Mouse (Mus musculus) embryo, embryonic 9.5 days (tissue): ENCODE measurements at regions not wholly inside any gene's neighbourhood (a gene's known extent, or its start where the extent isn't known, plus 50 kb on each side); places are given as distances from the start of the nearest gene placed in this dataset.
A peak's percentile ranks its signal among the peaks of the same experiment; 100 is the strongest.
"Not testable (repeated sequence)": the region's sequence is repeated elsewhere in the genome, so short reads cannot be mapped to it uniquely, and the experiment has no call there.

ENCODE experiments used
- DNase-seq: peaks from one replicate; pipeline ENCODE4 v3.0.0-alpha.2; 2017; ENCODE audit errors: extremely low spot score

DNA sequence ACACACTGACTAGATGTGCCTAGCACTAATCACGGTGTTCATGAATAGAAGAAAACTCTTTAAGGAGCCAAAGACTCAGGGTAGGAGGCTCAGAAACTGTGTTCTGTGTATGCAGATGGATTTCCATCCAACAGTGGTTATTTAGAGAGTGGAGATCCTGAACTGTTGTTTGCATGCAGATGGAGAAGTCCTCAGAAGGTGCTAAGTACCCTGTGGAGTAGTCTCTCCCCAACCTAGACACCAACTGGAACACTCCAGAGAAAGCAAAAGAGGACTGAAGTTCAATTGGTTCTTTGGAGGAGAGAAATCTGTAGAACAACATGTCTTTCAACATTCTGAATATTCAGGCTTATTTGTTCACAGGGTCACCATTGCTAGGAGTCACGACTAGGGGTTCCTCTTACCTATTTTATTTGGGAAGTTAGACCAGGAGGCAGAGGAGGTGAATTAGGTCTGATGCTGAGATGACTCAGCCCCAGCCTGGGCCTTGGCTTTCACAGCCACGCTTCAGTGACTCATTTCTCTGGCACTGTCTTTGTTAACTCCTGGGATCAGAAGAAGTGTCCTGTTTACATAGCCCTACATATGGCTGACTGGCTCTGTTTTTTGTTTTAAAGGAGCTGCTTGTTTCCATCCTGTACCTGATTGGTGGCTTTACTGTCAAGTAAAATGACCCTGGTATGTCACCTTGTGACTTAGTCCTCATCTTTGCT, 742.0 kb downstream of the Kcna4 start:
- DNase-seq, result peak; percentile 3

GRCm38 (mm10) chr2:108033328-108034182, 743.1 kb downstream of the Kcna4 start:
- DNase-seq, result no peak

DNA sequence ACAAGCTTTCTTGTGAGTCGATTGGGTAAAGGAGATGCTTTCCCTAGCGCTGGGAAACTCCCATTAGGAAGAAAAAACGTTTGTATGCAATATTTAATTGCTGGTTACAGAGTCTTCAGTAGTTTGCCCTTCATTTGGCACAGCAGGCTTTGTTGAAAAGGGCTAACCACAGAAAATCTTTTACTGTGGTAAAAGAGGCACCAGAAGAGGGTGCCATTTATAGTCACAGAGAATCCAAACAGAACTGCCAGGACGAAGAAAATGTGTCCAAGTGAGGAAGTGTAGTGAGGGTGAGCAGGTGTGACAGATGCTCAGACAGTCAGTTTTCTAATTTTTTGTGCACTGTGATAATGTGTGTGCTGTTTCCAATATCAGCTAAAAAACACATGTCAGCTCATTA, 744.4 kb downstream of the Kcna4 start:
- no peak for DNase-seq

- no peak for DNase-seq
These were observed 751.6 kb downstream of the Kcna4 start for GRCm38 (mm10) chr2:108042086-108042485.

DNA sequence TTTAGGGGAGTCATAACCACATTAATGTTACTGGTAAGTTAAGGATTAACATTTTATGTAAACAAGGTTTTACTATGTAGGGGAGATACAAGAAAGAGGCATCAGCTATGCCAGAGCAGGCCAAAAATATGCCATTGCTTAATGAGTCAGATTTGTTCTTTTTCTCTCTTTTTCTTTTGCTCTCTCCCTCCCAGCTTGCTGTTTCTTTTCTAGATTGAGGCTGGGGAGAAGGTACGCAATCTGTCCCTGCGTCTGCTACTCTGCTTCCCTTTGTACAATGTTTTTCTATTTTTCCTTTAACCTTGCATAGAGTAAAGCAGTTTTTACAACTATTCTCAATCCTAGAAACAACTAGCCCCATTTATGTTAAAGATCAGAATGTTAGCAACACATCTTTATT, 754.4 kb downstream of the Kcna4 start:
- no peak for DNase-seq

DNA sequence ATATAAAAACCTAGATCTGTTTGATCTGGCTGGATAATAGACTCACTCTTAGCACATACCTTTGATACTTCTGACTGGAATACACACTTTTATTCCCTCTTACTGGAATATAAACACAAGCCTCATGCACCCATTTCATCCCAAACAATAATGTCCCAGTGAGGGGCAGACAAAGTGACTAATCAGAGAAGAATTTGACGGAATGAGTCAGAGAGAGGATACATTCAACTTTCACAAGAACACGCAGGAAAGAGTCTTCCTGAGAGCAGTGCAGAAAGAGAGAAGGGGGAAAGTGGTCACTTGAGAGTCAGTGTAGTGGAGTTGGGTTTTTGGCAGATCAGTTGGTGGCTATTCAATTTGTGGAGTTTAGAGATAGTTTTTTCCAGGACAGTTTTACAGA, 755.6 kb downstream of the Kcna4 start:
- no peak for DNase-seq

- DNase-seq, result not testable (repeated sequence)
These were observed 772.3 kb downstream of the Kcna4 start for GRCm38 (mm10) chr2:108062751-108063150.

DNA sequence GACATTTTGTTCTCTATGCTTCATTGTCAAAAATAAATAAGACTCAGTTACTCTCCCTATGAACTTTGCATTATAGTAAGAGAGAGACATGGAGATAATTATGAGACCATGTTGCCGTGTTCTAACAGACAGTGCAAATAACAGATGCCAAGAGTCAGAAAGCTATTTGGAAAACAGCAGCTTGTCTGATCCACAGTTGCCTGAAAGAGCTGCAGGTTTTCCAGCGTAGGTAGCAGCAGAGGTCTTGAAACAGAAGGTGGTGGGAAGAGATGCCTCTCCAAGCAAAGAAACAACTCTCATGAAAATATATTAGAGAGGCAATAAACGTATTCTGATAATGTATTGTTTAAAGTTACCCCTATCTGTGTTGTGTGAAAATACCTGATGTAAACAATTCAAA, 793.5 kb downstream of the Kcna4 start:
- DNase-seq, result no peak

DNA sequence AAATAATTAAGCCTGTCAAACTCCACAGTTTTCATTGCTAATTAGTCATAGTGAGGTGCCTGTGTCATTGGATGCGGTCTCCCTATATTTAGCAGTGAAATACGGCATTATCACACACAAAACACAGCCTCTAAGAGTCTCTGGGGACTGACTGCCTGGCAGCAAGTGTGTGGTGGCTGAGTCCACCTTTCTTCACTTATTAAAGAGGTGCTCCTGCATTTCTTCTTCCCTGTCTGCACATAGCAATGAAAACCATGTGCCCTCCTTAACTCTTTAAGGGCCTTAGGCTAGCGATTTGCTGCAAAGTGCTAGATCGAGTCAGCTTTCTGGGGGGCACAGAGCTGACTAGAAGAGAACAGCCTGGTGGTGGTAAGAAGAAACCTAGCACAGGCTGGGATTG, 799.8 kb downstream of the Kcna4 start:
- no peak for DNase-seq

DNA sequence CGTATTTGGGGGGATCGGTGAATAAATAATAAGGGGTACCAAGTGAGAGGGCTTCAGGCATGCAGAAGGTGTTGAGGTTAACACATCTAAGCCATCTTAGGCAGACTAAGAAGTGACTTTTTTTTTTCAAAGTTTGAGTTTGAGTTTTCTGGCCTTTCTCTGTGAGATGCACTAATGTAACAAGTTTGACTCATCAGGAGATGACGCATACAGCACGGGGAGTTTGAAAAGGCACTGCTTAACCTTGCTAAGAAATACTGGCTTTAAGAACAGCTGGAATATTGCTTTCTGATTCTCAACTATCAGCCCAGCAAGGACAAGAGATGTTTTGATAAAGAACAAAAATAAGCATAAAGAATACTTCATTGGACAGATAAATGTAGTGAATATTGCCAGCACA, 806.6 kb downstream of the Kcna4 start:
- no peak for DNase-seq

- DNase-seq, result no peak
These were observed 819.7 kb downstream of the Kcna4 start for GRCm38 (mm10) chr2:108110140-108110539.

GRCm38 (mm10) chr2:108145694-108146093, 855.3 kb downstream of the Kcna4 start:
- no peak for DNase-seq

DNA sequence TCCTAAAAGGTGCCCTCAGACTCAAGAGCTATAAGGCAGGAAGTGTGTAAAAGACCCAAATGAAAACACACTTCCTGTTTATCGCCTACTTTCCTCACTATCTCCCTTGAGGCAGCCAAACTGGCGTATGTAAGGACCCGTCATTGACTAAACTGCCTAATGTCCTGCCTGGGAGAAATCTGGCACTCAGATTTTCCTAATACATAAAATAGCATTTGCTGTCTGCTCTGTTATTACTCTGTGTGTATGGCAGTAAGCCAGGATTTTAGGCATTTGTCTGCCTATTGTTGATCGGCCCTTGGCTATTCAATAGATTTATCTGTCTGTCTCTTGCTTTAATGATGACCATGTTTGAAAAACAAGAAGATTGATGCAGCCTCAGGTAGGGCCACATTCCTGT, 857.8 kb downstream of the Kcna4 start:
- no peak for DNase-seq

- no peak for DNase-seq
These were observed 865.8 kb downstream of the Kcna4 start for GRCm38 (mm10) chr2:108156189-108156588.

DNA sequence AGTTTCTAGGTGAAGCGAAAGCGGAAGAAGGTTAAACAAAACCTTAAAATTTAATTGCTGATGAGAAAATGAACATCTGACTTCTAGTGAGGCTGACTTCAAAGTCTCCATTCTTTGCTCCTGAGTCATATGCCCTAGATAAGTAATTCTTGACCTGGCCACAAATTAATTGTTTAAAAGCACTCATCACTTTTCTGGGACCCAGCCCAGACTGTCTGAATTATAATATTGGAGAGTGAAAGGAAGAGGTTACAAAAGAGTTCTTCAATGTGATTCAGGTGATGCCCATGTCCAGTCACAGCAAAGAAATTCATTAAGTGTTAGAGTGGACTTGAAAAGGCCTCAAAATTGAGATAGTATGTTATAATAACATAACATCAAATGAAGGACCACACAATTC, 867.3 kb downstream of the Kcna4 start:
- DNase-seq, result no peak

DNA sequence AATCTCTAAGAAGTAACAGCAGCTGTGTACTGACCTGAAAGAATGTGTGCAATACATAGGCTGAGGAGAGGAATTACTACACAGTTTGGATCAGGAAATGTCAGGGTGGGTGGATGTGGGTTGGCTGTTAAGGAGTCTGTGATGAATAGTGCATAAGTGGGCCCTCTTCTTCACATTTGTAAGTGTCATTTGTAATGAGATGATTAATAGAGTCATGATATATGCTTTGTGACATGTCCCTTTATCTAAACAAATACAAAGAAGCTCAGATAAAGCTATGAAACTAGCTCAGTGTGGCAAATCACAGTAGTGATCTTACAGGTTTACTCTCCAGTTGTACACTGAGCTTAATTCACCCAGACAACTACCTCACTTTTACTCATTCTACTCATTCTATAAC, 867.9 kb downstream of the Kcna4 start:
- no peak for DNase-seq

DNA sequence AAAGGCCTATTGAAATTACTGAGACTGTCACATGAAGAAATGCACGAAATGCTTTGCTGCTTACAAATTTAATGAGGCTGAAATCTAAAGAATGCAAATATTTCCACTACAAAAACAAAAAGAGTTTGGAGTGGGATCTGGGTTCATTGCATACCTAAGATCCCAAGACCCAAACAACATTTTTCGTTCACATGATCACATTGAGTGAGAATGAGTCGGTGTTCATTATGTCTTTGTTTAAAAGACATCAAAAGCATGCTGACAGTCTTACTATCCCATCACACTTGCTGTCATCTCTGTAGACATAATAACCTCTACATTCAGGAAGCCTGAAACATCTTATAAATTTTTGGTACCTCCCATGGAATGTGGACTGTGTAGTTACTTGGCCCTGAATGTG, 870.4 kb downstream of the Kcna4 start:
- DNase-seq, result no peak

DNA sequence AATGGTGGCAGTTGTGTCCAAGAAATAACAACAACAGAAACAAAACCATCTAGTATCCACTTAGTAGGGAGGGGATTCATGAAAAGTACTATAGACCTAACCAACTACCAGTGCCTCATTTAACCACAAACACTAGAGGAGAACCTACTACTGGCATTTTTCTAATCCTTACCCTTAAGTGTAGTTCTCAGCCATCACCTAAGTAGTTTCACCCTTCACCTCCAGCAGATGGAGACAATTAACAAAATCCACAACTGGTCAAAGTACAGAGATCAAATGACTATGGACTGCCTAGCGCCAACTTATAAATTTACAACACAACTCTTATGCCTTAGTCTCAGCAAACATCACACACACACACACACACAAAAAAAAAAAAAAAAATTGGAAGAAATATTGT, 874.6 kb downstream of the Kcna4 start:
- peak; percentile 2 for DNase-seq
